Mouse (Mus musculus) T-helper 2 cell (primary cell): ENCODE results near the gene Cd9.

Experiments
- in situ Hi-C: fragments of 300-600 bp; cut with MboI, MseI; formaldehyde crosslinking; loops from one replicate; pipeline ENCODE4 v1.15.1; 2025; ENCODE audit warnings: high pct_unique_total_duplicates

The Cd9 gene

DNA sequence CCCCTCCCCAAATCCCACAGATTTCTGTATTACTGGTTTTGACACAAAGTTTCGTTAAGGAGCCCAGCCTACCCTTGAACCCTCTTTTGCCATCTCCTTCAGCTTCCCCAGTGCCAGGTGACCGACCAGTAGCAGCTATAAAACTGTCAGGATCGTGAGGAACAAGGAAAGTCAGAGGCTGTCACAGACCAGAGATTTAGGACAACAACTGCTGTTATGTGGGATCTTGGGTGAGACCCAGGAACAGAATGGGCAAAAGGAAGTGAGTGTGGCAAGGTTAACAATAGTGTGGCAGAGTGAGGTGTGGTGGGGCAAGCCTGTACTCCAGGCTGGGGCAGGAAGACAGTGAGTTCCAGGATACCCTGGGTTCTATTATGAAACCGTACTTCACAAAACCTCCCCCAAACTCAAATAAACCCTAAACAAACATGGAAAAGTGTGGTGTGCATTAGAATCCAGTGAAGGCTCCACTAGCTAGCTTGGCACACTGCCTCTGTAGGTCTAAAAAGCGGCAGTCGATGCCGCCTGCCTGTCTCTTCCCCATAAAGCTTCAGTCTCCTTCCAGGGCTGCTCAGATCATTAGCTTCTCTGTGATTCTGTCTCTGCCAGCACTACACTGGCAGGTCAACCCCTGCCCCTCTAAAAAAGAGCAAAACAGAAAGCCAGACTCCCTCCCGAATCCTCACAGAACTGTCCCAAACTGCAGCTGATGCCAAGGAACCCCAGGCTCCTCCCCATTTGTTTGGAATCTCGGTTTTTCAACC lies 17.6 kb downstream of the Cd9 start:
- in situ Hi-C loops: no loop called here

DNA sequence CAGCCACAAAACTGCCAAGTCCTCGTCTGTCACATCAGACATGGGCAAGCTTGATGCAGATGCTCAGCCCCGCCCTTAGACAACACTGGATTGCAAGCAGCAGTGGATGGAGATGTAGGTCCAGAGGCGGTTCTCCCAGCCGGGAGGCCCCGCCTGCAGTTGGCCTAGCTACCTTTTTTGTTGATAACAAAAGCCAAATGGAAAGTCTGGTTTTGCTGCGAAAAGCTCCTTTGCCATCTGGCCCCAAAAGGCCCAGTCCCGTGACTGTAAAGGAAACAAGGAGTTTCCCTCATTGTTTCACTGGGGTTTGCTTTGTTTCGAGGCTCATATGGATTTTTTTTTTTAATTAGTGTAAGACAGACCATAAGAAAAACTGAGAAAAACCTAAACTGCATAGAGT lies 18.5 kb downstream of the Cd9 start:
- in situ Hi-C loops: no loop called here

GRCm38 (mm10) chr6:125475184-125475583 lies 19.4 kb downstream of the Cd9 start:
- in situ Hi-C loops: no loop called here

GRCm38 (mm10) chr6:125473939-125474338 lies 20.7 kb downstream of the Cd9 start:
- in situ Hi-C loops: no loop called here

- in situ Hi-C loops: no loop called here
These were observed 21.3 kb downstream of the Cd9 start for GRCm38 (mm10) chr6:125473321-125473721.

DNA sequence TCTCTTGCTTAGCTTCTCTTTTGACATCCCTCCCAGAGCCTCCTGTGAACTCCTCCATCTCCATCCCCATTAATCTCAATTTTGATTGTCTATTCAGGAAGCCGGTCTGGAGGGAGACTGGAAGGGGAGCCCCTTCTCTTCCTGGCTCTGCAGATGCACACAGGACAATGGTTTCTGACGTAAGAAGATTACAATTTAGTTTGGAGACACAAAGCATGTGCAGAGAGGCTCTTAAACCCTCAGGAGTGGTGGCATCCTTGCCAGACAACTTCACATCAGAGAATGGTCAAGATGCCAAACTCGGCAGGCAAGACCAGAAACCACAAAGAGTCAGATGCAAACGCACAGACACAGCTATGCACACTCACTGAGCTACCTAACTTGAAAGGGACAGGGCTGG lies 22.7 kb downstream of the Cd9 start:
- in situ Hi-C loops: no loop called here

DNA sequence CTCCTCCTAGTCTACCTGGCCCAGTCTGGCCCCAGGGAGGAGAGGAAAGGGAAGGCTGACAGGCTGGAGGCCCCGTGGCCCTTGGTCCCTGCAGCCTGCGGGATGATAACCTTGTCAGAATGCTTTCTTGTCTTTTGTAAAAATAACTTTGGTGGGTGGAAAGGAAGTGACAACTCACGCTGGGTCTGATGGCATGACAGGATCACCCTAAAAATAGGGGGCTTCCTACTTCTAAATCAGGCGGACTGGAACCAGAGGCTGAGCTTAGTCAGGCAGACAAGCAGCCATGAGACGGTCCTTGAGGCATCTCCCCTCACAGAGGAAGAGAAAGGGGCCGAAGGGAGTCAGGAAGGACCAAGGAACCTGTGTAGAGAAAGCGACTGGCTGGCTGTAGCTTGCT lies 23.3 kb downstream of the Cd9 start:
- in situ Hi-C loops: no loop called here

GRCm38 (mm10) chr6:125470616-125471015 lies 24.0 kb downstream of the Cd9 start:
- in situ Hi-C loops: no loop called here

DNA sequence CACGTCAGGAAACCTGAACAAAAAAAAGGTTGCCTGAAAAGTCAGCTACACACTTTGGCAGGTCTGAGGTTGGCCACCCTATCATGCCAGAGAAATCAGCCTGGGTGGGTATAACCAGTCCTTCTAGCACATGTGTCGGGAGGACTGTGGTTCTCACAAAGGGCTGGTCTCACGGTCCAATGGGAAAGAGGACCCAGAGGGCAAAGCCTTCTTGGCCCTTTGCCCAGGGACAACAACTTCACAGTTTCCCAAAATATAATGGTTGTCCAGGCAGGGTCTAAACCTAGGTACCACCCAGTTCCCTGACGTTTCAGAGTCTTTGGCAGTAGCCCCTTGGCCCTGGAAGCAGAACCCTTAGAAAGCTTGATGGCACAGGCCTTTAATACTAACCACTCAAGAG lies 25.4 kb downstream of the Cd9 start:
- in situ Hi-C loops: no loop called here

DNA sequence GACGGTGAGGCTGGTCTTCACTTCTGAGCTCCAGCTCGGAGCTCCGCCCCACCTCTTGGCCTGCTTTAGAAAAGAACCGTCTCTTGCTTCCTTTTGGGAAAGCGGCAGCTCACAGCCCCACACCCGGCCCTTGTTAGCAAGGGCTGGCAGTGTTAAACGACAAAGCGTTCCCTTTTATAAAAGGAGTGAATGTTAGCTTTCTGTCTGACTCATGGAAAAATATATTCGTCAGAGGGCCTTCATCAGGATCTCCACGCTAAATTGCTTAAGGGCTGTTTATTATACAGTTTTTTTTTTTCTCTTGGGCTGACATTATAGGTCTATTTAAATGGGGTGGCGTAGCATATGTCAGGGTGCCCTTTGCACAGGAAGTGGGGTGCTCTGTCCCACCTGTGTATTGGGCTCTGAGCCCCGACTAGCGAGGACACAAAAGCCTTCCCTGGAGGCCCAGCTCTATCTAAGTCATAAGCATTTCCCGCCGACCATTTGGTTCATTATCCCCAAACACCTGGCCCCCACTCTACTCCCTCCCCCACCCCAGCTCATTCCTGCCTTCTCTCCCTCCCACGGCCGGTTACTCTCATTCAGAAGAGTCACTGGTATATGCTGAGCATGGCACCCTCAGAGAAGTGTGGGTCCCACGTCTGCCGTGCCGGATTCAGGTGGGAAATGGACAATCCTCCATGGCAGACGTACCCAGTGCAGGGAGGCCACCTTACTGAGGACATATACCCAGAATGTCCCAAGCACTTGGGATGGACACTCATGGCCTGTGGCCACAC lies 26.2 kb downstream of the Cd9 start:
- in situ Hi-C loops: no loop called here

GRCm38 (mm10) chr6:125467301-125467715 lies 27.3 kb downstream of the Cd9 start:
- in situ Hi-C loops: no loop called here

GRCm38 (mm10) chr6:125462312-125462711 lies 32.3 kb downstream of the Cd9 start:
- in situ Hi-C loops: no loop called here

DNA sequence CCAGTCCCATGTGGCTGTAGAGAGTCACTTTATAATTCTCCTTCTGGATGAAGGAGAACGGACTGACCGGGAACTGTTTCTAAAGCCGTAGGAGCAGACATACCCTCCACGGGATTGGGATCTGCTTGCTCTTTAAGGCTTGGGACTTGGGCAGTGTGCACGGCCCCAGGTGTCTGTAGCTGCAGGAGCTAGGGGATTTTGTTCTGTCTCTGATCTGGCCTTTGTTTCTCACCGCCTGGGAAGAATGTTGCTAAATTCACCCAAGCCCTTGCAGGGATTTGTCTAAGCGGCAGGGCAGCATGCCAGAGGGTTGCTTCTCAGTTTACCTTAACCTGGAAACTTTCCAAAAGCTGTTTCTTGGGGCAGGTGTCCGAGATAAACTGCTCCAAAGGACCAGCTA lies 32.8 kb downstream of the Cd9 start:
- in situ Hi-C loops: no loop called here

DNA sequence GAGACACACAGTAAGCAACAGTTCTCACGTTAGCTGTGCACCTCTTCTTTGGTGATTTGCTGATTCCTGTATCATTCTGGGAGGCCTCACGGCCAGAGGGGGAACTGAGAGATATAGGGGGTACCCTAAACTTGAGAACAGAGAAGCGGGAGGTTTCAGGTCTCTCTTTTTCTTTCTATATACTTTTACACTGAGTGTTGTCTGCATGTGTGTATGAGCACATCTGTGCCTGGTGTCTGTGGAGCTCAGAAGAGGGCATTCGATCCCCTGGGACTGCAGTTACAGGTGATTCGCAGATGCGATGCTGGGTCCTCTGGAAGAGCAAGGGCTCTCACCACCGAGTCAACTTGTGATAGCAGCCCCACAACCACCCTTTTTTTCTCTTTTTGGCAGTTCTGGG lies 33.3 kb downstream of the Cd9 start:
- in situ Hi-C loops: no loop called here

DNA sequence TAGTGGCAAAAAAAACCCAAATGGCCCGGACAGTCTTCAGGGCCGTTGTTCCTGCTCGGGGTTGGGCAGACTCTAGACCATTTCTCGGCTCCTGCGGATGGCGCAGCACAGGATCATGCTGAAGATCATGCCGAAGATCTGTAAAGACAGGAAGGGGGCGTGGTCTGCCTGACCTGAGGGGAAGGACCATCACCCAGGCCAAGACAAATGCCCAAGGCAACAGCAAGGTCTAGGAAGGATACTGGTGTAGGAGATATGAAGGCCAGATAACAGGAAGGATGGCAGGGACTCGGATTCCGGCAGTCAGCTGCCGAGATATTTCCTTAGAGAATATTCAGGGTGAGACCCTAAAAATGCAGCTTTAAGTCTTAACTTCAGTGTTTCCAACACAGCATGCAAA lies 34.0 kb downstream of the Cd9 start:
- in situ Hi-C loops: no loop called here

DNA sequence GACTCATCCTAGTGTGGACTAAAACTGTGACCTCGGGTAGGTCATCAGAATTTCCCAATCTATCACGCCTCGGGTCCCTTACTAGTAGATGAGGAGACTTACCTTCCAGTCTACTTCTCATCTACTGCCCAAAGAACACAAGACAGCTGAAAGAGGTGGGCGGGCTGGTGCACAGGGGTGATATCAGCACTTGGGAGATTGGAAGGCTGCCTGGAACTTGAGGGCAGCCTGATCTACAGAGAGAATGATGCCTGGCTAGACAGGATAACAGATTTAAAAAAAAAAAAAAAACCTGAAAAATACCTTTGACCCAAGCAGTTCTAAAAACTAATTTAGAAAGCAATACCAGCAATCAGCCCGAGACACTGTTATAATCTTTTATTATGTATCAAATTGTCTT lies 34.7 kb downstream of the Cd9 start:
- in situ Hi-C loops: no loop called here

DNA sequence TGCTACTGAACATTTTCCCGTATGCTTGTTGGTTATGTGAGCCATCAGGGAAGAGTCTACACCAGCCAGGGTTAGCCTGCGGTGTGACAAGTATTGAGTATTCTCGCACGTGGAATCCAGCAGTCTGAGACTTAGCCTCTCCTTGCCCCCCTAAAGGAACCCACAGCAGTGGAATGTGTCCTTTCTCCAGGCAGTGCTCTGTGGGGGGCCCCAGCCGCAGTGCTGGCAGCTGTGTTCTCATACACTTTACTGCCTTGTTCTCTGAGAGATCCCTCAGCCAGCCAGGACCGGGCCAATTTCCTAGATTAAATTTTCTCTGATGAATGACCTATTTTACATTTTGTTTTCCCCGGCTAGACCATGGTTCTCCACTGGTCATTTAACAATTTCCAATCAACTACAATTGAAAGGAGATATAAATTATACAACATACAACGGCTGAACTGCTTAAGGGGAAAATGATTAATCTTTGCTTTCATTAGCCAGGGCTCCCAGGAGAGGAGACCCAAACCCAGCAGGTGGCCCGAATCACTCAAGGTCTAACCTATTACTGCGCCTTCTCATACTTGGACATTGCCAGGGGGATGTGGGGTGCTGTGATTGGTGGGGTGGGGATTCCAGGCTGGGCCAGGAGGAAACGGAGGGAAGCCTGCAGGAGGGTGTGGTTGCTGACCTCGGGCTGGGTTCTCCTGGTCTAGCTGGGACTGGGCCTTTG lies 38.6 kb downstream of the Cd9 start:
- in situ Hi-C loops: no loop called here

DNA sequence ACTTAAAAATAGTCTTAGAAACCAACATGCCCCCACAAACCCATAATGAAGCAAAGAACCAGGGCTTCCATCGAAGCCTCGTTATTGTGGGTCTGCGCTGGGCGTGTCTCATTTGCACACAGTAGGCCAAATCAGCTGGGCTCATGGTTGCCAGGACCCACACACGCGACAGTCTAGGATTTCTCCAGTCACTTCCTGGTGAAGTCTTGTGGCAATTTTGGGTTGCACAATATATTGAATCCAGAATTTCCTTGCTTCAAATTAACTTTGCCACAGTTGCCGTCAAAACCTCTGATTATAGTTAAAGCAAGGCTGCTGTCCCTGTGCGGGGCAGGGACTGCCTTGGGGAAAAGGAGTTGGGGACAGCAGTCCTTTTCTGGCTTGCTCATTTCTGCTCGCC lies 39.9 kb downstream of the Cd9 start:
- in situ Hi-C loops: no loop called here

- in situ Hi-C loops: no loop called here
These were observed 40.3 kb downstream of the Cd9 start for GRCm38 (mm10) chr6:125454299-125454698.

GRCm38 (mm10) chr6:125447660-125448059 lies 46.9 kb downstream of the Cd9 start:
- in situ Hi-C loops: no loop called here

DNA sequence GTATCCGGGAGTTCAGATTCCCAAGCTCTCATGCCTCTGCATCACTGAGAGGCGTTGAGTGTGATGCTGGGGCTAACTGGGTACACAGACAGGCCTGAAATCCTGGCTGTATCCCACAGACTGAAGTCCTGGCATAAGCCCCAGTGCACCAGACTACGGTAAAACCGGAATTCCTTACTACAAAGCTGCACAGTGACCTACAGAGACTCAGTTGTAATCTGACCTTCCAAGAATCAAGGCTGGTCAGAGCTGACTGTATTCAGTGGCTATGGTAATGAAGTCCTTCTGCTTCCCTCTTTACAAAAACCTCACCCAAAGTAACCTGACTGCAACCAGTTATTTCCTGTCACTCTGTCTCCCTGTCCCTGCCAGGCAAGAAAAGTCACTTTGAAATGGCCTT lies 47.4 kb downstream of the Cd9 start:
- in situ Hi-C loops: no loop called here

DNA sequence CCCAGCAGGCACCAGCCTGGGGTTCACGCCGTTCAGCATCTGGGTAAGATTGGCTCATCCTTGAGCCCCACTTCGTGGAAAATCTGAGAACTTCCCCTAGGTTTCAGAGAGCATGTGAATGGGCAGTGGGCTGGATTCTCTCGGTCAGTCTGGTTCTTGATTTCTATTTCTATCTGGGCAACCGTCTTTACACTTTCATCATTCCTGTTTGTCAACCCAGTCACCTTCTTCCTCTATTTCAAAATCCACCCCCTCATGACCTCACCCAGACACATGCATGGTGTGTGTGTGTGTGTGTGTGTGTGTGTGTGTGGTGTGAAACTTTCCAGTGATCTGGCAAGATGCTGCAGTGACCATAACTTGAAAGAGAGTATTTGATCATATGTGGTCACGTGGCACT lies 49.2 kb downstream of the Cd9 start:
- in situ Hi-C loops: no loop called here

GRCm38 (mm10) chr6:125442591-125442990 lies 52.0 kb downstream of the Cd9 start:
- in situ Hi-C loops: no loop called here
